ENCODE assay signal across 9 mouse cellular contexts in genomic region chr9:30964685-30965084, GRCm38 (mm10). TPM values are rescaled to one million over a fixed set of nuclear protein-coding genes. Genes with fewer than 3 reads are reported as not detected.
DNase-seq lines count a peak whose midpoint lies in the region; ATAC-seq and TF ChIP-seq lines count a peak whose summit lies in the region.
"Had no signal": no experiment of that assay in that cellular context is flagged by ENCODE, and none has a peak within 500 bp of the region (broad histone marks: within the 10 kb centered on the region; RNA-seq: fewer than 3 reads in every experiment).

No protein-coding gene starts in this region.

- no peak for DNase-seq in frontal cortex, postnatal 25 days (ENCODE audit: low spot score in 2 of 2)
- DNase-seq in lung, embryonic 14.5 days: peak; percentile 68
- no peak for DNase-seq in lung, adult 2 months
- DNase-seq in layer of hippocampus, adult 2 months (ENCODE audit: low spot score in 2 of 2): peak in 1 of 2 experiments; percentile 48
- DNase-seq in forebrain, embryonic 14.5 days (ENCODE audit: low spot score): no peak

- no peak overlapping the region for H3K4me2 ChIP-seq in lung, embryonic 14.5 days
- no peak overlapping the region for H3K4me2 ChIP-seq in kidney, embryonic 16.5 days (replicated peaks; ENCODE audit: low read depth, low read length)
- H3K4me2 ChIP-seq in forebrain, embryonic 14.5 days (ENCODE audit: low read length): no peak overlapping the region
- H3K4me2 ChIP-seq: liver, embryonic 12.5 days had no signal

- peak overlapping the region; percentile 69 for H3K27ac ChIP-seq in lung, embryonic 14.5 days (ENCODE audit: low read depth)
- H3K27ac ChIP-seq in layer of hippocampus, adult 2 months: 0 out of 2 replicates have a peak overlapping the region, but pooled peaks have one; percentile 12
- H3K27ac ChIP-seq in small intestine, adult 2 months (ENCODE audit: insufficient read depth, low read depth, low read length): peak overlapping the region; percentile 14; the same call in 1 of the 2 replicates
- no peak overlapping the region for H3K27ac ChIP-seq in kidney, embryonic 16.5 days (ENCODE audit: low read length)
- H3K27ac ChIP-seq in forebrain, embryonic 14.5 days (ENCODE audit: low read depth, low read length): no peak overlapping the region
- H3K27ac ChIP-seq: liver, embryonic 12.5 days had no signal

- no peaks in the 10 kb centered on the region for H3K9me3 ChIP-seq in lung, embryonic 14.5 days (ENCODE audit: low read depth, low read length)
- H3K9me3 ChIP-seq in kidney, embryonic 16.5 days (ENCODE audit: low read length): no peaks in the 10 kb centered on the region
- no peaks in the 10 kb centered on the region for H3K9me3 ChIP-seq in forebrain, embryonic 14.5 days (replicated peaks; ENCODE audit: control insufficient read depth, low read length)
- H3K9me3 ChIP-seq: liver, embryonic 12.5 days had no signal

- TF ChIP-seq CTCF in lung, embryonic 14.5 days (IDR thresholded peaks at IDR 0.05; ENCODE audit: low read depth): no peak
- no peak for TF ChIP-seq CTCF in lung, adult 2 months (IDR thresholded peaks at IDR 0.05; ENCODE audit: insufficient read depth, low read length)
- no peak for TF ChIP-seq CTCF in layer of hippocampus, adult 2 months (conservative IDR thresholded peaks at IDR 0.05)
- TF ChIP-seq CTCF in small intestine, adult 2 months (IDR thresholded peaks at IDR 0.05; ENCODE audit: extremely low read depth, insufficient read length, insufficient replicate concordance, low read depth, low read length): no peak

- H3K9ac ChIP-seq in lung, embryonic 14.5 days: no peak overlapping the region
- no peak overlapping the region for H3K9ac ChIP-seq in kidney, embryonic 16.5 days (replicated peaks; ENCODE audit: low read length)
- H3K9ac ChIP-seq in forebrain, embryonic 14.5 days (ENCODE audit: low read length): no peak overlapping the region
- H3K9ac ChIP-seq: liver, embryonic 12.5 days had no signal

- no peak overlapping the region for H3K4me3 ChIP-seq in lung, embryonic 14.5 days (ENCODE audit: low read depth, low read length)
- no peak overlapping the region for H3K4me3 ChIP-seq in lung, adult 2 months (replicated peaks; ENCODE audit: extremely low read depth, low read depth, low read length)
- no peak overlapping the region for H3K4me3 ChIP-seq in layer of hippocampus, adult 2 months
- H3K4me3 ChIP-seq in small intestine, adult 2 months (ENCODE audit: low read depth, low read length): no peak overlapping the region
- H3K4me3 ChIP-seq in kidney, embryonic 16.5 days (ENCODE audit: low read length): no peak overlapping the region
- H3K4me3 ChIP-seq in forebrain, embryonic 14.5 days (ENCODE audit: low read depth, low read length): no peak overlapping the region
- H3K4me3 ChIP-seq: liver, embryonic 12.5 days had no signal

- no peaks in the 10 kb centered on the region for H3K36me3 ChIP-seq in lung, embryonic 14.5 days (ENCODE audit: insufficient read depth)
- no peaks in the 10 kb centered on the region for H3K36me3 ChIP-seq in small intestine, adult 2 months (ENCODE audit: control insufficient read depth, insufficient read depth, low read length)
- no peaks in the 10 kb centered on the region for H3K36me3 ChIP-seq in kidney, embryonic 16.5 days (ENCODE audit: insufficient read depth, low read length)
- no peaks in the 10 kb centered on the region for H3K36me3 ChIP-seq in forebrain, embryonic 14.5 days (ENCODE audit: control insufficient read depth, insufficient read depth, low read length)
- H3K36me3 ChIP-seq: liver, embryonic 12.5 days had no signal

- peak; percentile 84 for ATAC-seq in frontal cortex, adult (ENCODE audit: low TSS enrichment)
- peak; percentile 83 for ATAC-seq in lung, embryonic 14.5 days (ENCODE audit: insufficient read depth)
- ATAC-seq in kidney, embryonic 16.5 days (ENCODE audit: low FRiP score, low TSS enrichment): no peak
- ATAC-seq in forebrain, embryonic 14.5 days: no peak
- ATAC-seq: liver, embryonic 12.5 days had no signal

- 49% methylated on average over 10 of the region's 10 CpGs for WGBS in lung, embryonic 14.5 days
- 48% methylated on average over 10 of the region's 10 CpGs for WGBS in lung, adult 2 months
- WGBS in small intestine, adult 2 months: 59% methylated on average over 10 of the region's 10 CpGs
- WGBS in kidney, embryonic 16.5 days: 85% methylated on average over 10 of the region's 10 CpGs
- 83% methylated on average over 10 of the region's 10 CpGs for WGBS in forebrain, embryonic 14.5 days

- no peaks in the 10 kb centered on the region for H3K4me1 ChIP-seq in lung, embryonic 14.5 days (ENCODE audit: insufficient read depth)
- H3K4me1 ChIP-seq in lung, adult 2 months (ENCODE audit: control insufficient read depth, insufficient read depth, low read length): peaks cover 2% of the 10 kb centered on the region; the same call in 1 of the 2 replicates
- no peaks in the 10 kb centered on the region for H3K4me1 ChIP-seq in small intestine, adult 2 months (ENCODE audit: control insufficient read depth, insufficient read depth, insufficient read length, low read length)
- H3K4me1 ChIP-seq in kidney, embryonic 16.5 days (ENCODE audit: insufficient read depth, low read length): no peaks in the 10 kb centered on the region
- no peaks in the 10 kb centered on the region for H3K4me1 ChIP-seq in forebrain, embryonic 14.5 days (ENCODE audit: control insufficient read depth, insufficient read depth, low read length)
- H3K4me1 ChIP-seq: liver, embryonic 12.5 days had no signal

- no peak for TF ChIP-seq POLR2A in lung, adult 2 months (IDR thresholded peaks at IDR 0.05; ENCODE audit: borderline replicate concordance, extremely low read depth, low read depth, low read length)
- no peak for TF ChIP-seq POLR2A in small intestine, adult 2 months (IDR thresholded peaks at IDR 0.05; ENCODE audit: low read depth, low read length)

- no peaks in the 10 kb centered on the region for H3K27me3 ChIP-seq in lung, embryonic 14.5 days (ENCODE audit: insufficient read depth, low read length)
- H3K27me3 ChIP-seq in small intestine, adult 2 months (ENCODE audit: control insufficient read depth, insufficient read depth, low read length): no peaks in the 10 kb centered on the region
- H3K27me3 ChIP-seq in kidney, embryonic 16.5 days (ENCODE audit: insufficient read depth, low read length): no peaks in the 10 kb centered on the region
- H3K27me3 ChIP-seq in forebrain, embryonic 14.5 days (replicated peaks; ENCODE audit: control insufficient read depth, insufficient read depth, low read length): no peaks in the 10 kb centered on the region
- H3K27me3 ChIP-seq: liver, embryonic 12.5 days had no signal

RNA-seq across cellular contexts. Expression of gene Adamts8, which starts 22.3 kb away (rescaled TPM):
- polyA plus RNA-seq in lung, embryonic 14.5 days (2014; fragmentation: Nextera tagmentation; extraction: Ambion mirVana): 2.0 and 3.1 TPM in 2 replicates
- polyA plus RNA-seq in lung, adult 2 months (2012; rRNA removed): 8.6 and 11.8 TPM in 2 replicates
- 1 to 10 TPM; 4.0 to 4.6 TPM for total RNA-seq in layer of hippocampus, adult 2 months (2021)
- polyA plus RNA-seq in small intestine, adult 2 months (2012; rRNA removed): 0.74 and 1.4 TPM in 2 replicates
- 0.59 and 0.76 TPM in 2 replicates for polyA plus RNA-seq in kidney, embryonic 16.5 days (2015; fragmentation: Nextera tagmentation; extraction: Ambion mirVana)
- polyA plus RNA-seq in forebrain, embryonic 14.5 days (2014; fragmentation: Nextera tagmentation; extraction: Ambion mirVana): 0.72 and 0.95 TPM in 2 replicates

RNA-seq across cellular contexts. Expression of gene Adamts15, which starts 42.4 kb away (rescaled TPM):
- polyA plus RNA-seq in lung, embryonic 14.5 days (2014; fragmentation: Nextera tagmentation; extraction: Ambion mirVana): 6.2 and 6.4 TPM in 2 replicates
- polyA plus RNA-seq in lung, adult 2 months (2012; rRNA removed): 26.6 and 29.6 TPM in 2 replicates
- 1 to 10 TPM; 3.4 to 4.0 TPM for total RNA-seq in layer of hippocampus, adult 2 months (2021)
- polyA plus RNA-seq in small intestine, adult 2 months (2012; rRNA removed): 4.0 and 4.6 TPM in 2 replicates
- 9.2 and 9.8 TPM in 2 replicates for polyA plus RNA-seq in kidney, embryonic 16.5 days (2015; fragmentation: Nextera tagmentation; extraction: Ambion mirVana)
- polyA plus RNA-seq in forebrain, embryonic 14.5 days (2014; fragmentation: Nextera tagmentation; extraction: Ambion mirVana): 2.4 and 2.8 TPM in 2 replicates

Comparison
In these comparisons a context has a peak if more than half of its experiments do, and no peak if none do; other contexts are left out.
1. ATAC-seq: peak in frontal cortex, adult (single experiment) and lung, embryonic 14.5 days (single experiment); none in kidney, embryonic 16.5 days (single experiment) and forebrain, embryonic 14.5 days (single experiment).
2. H3K27ac ChIP-seq: peak in lung, embryonic 14.5 days (single experiment), layer of hippocampus, adult 2 months (single experiment) and small intestine, adult 2 months (single experiment); none in kidney, embryonic 16.5 days (single experiment) and forebrain, embryonic 14.5 days (single experiment).